ENCODE assay signal across 9 mouse cellular contexts in the genomic region with DNA sequence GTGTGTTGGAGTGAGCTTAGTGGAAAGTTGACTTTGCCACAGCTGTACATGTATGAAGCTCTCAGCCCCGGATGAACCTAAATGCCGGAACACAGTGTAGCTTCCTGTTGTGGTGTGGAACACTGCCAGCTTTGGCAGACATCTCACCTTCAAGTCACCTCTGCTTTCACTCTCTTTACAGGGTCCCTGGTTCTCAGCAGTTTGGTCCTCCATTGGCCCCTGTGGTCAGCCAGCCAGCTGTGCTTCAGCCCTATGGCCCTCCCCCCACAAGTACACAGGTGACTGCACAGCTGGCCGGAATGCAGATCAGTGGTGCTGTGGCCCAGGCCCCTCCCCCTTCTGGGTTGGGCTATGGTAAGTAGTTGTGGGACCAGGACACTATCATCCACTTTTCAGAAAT. TPM values are rescaled to one million over a fixed set of nuclear protein-coding genes. Genes with fewer than 3 reads are reported as not detected.
DNase-seq lines count a peak whose midpoint lies in the region; ATAC-seq and TF ChIP-seq lines count a peak whose summit lies in the region.
"Had no signal": no experiment of that assay in that cellular context is flagged by ENCODE, and none has a peak within 500 bp of the region (broad histone marks: within the 10 kb centered on the region; RNA-seq: fewer than 3 reads in every experiment).

No protein-coding gene starts in this region.

- no peak overlapping the region for H3K9ac ChIP-seq in liver, embryonic 12.5 days
- H3K9ac ChIP-seq in forebrain, embryonic 14.5 days (ENCODE audit: low read length): no peak overlapping the region
- H3K9ac ChIP-seq: lung, embryonic 15.5 days had no signal

- no peak overlapping the region for H3K4me2 ChIP-seq in liver, embryonic 12.5 days
- H3K4me2 ChIP-seq in forebrain, embryonic 14.5 days (ENCODE audit: low read length): no peak overlapping the region
- H3K4me2 ChIP-seq: lung, embryonic 15.5 days had no signal

- TF ChIP-seq POLR2A in spleen, adult 2 months (IDR thresholded peaks at IDR 0.05; ENCODE audit: low read depth, low read length): no peak

- H3K4me3 ChIP-seq in brown adipose tissue, adult 24 weeks (ENCODE audit: insufficient read depth, low read depth, low read length): no peak overlapping the region
- no peak overlapping the region for H3K4me3 ChIP-seq in liver, embryonic 12.5 days
- H3K4me3 ChIP-seq in spleen, adult 2 months (ENCODE audit: extremely low read depth, insufficient read depth, insufficient read length): peak overlapping the region; percentile 31; the same call in 1 of the 2 replicates
- H3K4me3 ChIP-seq in forebrain, embryonic 14.5 days (ENCODE audit: low read depth, low read length): no peak overlapping the region
- H3K4me3 ChIP-seq: lung, embryonic 15.5 days had no signal

- peaks cover 3% of the 10 kb centered on the region for H3K4me1 ChIP-seq in brown adipose tissue, adult 24 weeks (ENCODE audit: control insufficient read depth, insufficient read depth, insufficient read length, low read length)
- peaks cover 6% of the 10 kb centered on the region; the same call in 1 of the 2 replicates for H3K4me1 ChIP-seq in liver, embryonic 12.5 days
- peaks cover 5% of the 10 kb centered on the region; the same call in 1 of the 2 replicates for H3K4me1 ChIP-seq in spleen, adult 2 months (ENCODE audit: control insufficient read depth, insufficient read depth, insufficient read length)
- H3K4me1 ChIP-seq in forebrain, embryonic 14.5 days (ENCODE audit: control insufficient read depth, insufficient read depth, low read length): no peaks in the 10 kb centered on the region
- H3K4me1 ChIP-seq: lung, embryonic 15.5 days had no signal

- peak; percentile 51; the same call in 1 of the 2 replicates for ATAC-seq in liver, embryonic 12.5 days
- ATAC-seq in forebrain, embryonic 14.5 days: no peak

- WGBS in liver, embryonic 12.5 days (ENCODE audit: insufficient replicate concordance): 72% methylated on average over 3 of the region's 3 CpGs
- WGBS in spleen, adult 2 months: 11% methylated on average over 3 of the region's 3 CpGs
- WGBS in forebrain, embryonic 14.5 days: 81% methylated on average over 3 of the region's 3 CpGs

- peaks cover 100% of the 10 kb centered on the region for H3K36me3 ChIP-seq in liver, embryonic 12.5 days
- peaks cover 49% of the 10 kb centered on the region for H3K36me3 ChIP-seq in spleen, adult 2 months (ENCODE audit: control insufficient read depth, insufficient read depth, low read length)
- H3K36me3 ChIP-seq in forebrain, embryonic 14.5 days (ENCODE audit: control insufficient read depth, insufficient read depth, low read length): peaks cover 97% of the 10 kb centered on the region

- no peaks in the 10 kb centered on the region for H3K9me3 ChIP-seq in liver, embryonic 12.5 days (replicated peaks)
- no peaks in the 10 kb centered on the region for H3K9me3 ChIP-seq in forebrain, embryonic 14.5 days (replicated peaks; ENCODE audit: control insufficient read depth, low read length)
- H3K9me3 ChIP-seq: lung, embryonic 15.5 days had no signal

- peak overlapping the region; percentile 34 for H3K27ac ChIP-seq in brown adipose tissue, adult 24 weeks (replicated peaks; ENCODE audit: low read depth, low read length)
- H3K27ac ChIP-seq in liver, embryonic 12.5 days: no peak overlapping the region
- peak overlapping the region; percentile 85 for H3K27ac ChIP-seq in spleen, adult 2 months (ENCODE audit: insufficient read depth, low read length)
- H3K27ac ChIP-seq in forebrain, embryonic 14.5 days (ENCODE audit: low read depth, low read length): no peak overlapping the region
- H3K27ac ChIP-seq: lung, embryonic 15.5 days had no signal

- no peaks in the 10 kb centered on the region for H3K27me3 ChIP-seq in liver, embryonic 12.5 days (replicated peaks)
- H3K27me3 ChIP-seq in spleen, adult 2 months (ENCODE audit: control insufficient read depth, insufficient read depth, low read length): no peaks in the 10 kb centered on the region
- no peaks in the 10 kb centered on the region for H3K27me3 ChIP-seq in forebrain, embryonic 14.5 days (replicated peaks; ENCODE audit: control insufficient read depth, insufficient read depth, low read length)
- H3K27me3 ChIP-seq: lung, embryonic 15.5 days had no signal

- no peak for TF ChIP-seq CTCF in spleen, adult 2 months (IDR thresholded peaks at IDR 0.05; ENCODE audit: extremely low read depth, insufficient read depth, insufficient read length, insufficient replicate concordance)

- peak; percentile 38 for DNase-seq in adrenal gland, postnatal 14 days
- DNase-seq in adrenal gland, postnatal 25 days: no peak
- peak; percentile 70 to 78 for DNase-seq in spleen, adult 2 months (ENCODE audit: low read depth in 1 of 2, low spot score in 2 of 2)
- no peak for DNase-seq in forebrain, embryonic 14.5 days (ENCODE audit: low spot score)
- no peak for DNase-seq in cerebellum, adult 11-12 months
- DNase-seq in ovary, adult 18-20 months (ENCODE audit: low spot score): no peak

RNA-seq across cellular contexts. Expression of gene Sec24c, which starts 8.4 kb away (rescaled TPM):
- total RNA-seq in adrenal gland, postnatal 14 days (2021): 137 and 149 TPM in 2 replicates
- total RNA-seq in adrenal gland, postnatal 25 days (2021): 119 and 125 TPM in 2 replicates
- 27.2 and 38.4 TPM in 2 replicates for polyA plus RNA-seq in brown adipose tissue, adult 24 weeks (2012; ENCODE audit: insufficient read depth, insufficient read length, missing spikeins)
- polyA plus RNA-seq in liver, embryonic 12.5 days (2016; fragmentation: Nextera tagmentation; extraction: Ambion mirVana): 51.9 and 54.6 TPM in 2 replicates
- polyA plus RNA-seq in spleen, adult 2 months (2012; rRNA removed): 181 and 239 TPM in 2 replicates
- 64.9 and 75.4 TPM in 2 replicates for polyA plus RNA-seq in forebrain, embryonic 14.5 days (2014; fragmentation: Nextera tagmentation; extraction: Ambion mirVana)

RNA-seq across cellular contexts. Expression of gene Fut11, which starts 12.3 kb away (rescaled TPM):
- total RNA-seq in adrenal gland, postnatal 14 days (2021): 17.0 and 18.7 TPM in 2 replicates
- 18.0 and 22.5 TPM in 2 replicates for total RNA-seq in adrenal gland, postnatal 25 days (2021)
- 1.6 and 3.3 TPM in 2 replicates for polyA plus RNA-seq in brown adipose tissue, adult 24 weeks (2012; ENCODE audit: insufficient read depth, insufficient read length, missing spikeins)
- polyA plus RNA-seq in liver, embryonic 12.5 days (2016; fragmentation: Nextera tagmentation; extraction: Ambion mirVana): 10.2 and 11.5 TPM in 2 replicates
- 10.5 and 20.8 TPM in 2 replicates for polyA plus RNA-seq in spleen, adult 2 months (2012; rRNA removed)
- 13.1 and 15.1 TPM in 2 replicates for polyA plus RNA-seq in forebrain, embryonic 14.5 days (2014; fragmentation: Nextera tagmentation; extraction: Ambion mirVana)

RNA-seq across cellular contexts. Expression of gene Synpo2l, which starts 14.3 kb away (rescaled TPM):
- 0.19 and 0.71 TPM in 2 replicates for total RNA-seq in adrenal gland, postnatal 14 days (2021)
- total RNA-seq in adrenal gland, postnatal 25 days (2021): 0.18 TPM in 1 of 2 replicates, not detected in the other
- polyA plus RNA-seq in brown adipose tissue, adult 24 weeks (2012; ENCODE audit: insufficient read depth, insufficient read length, missing spikeins): 0.63 and 1.8 TPM in 2 replicates
- 0.25 and 0.54 TPM in 2 replicates for polyA plus RNA-seq in liver, embryonic 12.5 days (2016; fragmentation: Nextera tagmentation; extraction: Ambion mirVana)
- 0.05 and 0.07 TPM in 2 replicates for polyA plus RNA-seq in spleen, adult 2 months (2012; rRNA removed)
- 0.05 and 0.09 TPM in 2 replicates for polyA plus RNA-seq in forebrain, embryonic 14.5 days (2014; fragmentation: Nextera tagmentation; extraction: Ambion mirVana)

RNA-seq across cellular contexts. Expression of gene Chchd1, which starts 20.3 kb away (rescaled TPM):
- total RNA-seq in adrenal gland, postnatal 14 days (2021): 84.1 and 98.3 TPM in 2 replicates
- 70.4 and 90.7 TPM in 2 replicates for total RNA-seq in adrenal gland, postnatal 25 days (2021)
- 233 and 294 TPM in 2 replicates for polyA plus RNA-seq in brown adipose tissue, adult 24 weeks (2012; ENCODE audit: insufficient read depth, insufficient read length, missing spikeins)
- 178 and 187 TPM in 2 replicates for polyA plus RNA-seq in liver, embryonic 12.5 days (2016; fragmentation: Nextera tagmentation; extraction: Ambion mirVana)
- 12.6 and 15.5 TPM in 2 replicates for polyA plus RNA-seq in spleen, adult 2 months (2012; rRNA removed)
- polyA plus RNA-seq in forebrain, embryonic 14.5 days (2014; fragmentation: Nextera tagmentation; extraction: Ambion mirVana): 227 and 259 TPM in 2 replicates

RNA-seq across cellular contexts. Expression of gene Zswim8, which starts 24.9 kb away (rescaled TPM):
- 96.1 and 101 TPM in 2 replicates for total RNA-seq in adrenal gland, postnatal 14 days (2021)
- 116 and 146 TPM in 2 replicates for total RNA-seq in adrenal gland, postnatal 25 days (2021)
- 22.1 and 28.2 TPM in 2 replicates for polyA plus RNA-seq in brown adipose tissue, adult 24 weeks (2012; ENCODE audit: insufficient read depth, insufficient read length, missing spikeins)
- polyA plus RNA-seq in liver, embryonic 12.5 days (2016; fragmentation: Nextera tagmentation; extraction: Ambion mirVana): 10.7 and 11.1 TPM in 2 replicates
- polyA plus RNA-seq in spleen, adult 2 months (2012; rRNA removed): 177 and 225 TPM in 2 replicates
- 31.8 and 39.1 TPM in 2 replicates for polyA plus RNA-seq in forebrain, embryonic 14.5 days (2014; fragmentation: Nextera tagmentation; extraction: Ambion mirVana)

Comparison
In these comparisons a context has a peak if more than half of its experiments do, and no peak if none do; other contexts are left out.
1. DNase-seq: peak in adrenal gland, postnatal 14 days (single experiment) and spleen, adult 2 months (2 of 2); none in adrenal gland, postnatal 25 days (single experiment), forebrain, embryonic 14.5 days (single experiment), cerebellum, adult 11-12 months (single experiment) and ovary, adult 18-20 months (single experiment).
2. H3K27ac ChIP-seq: peak in brown adipose tissue, adult 24 weeks (single experiment) and spleen, adult 2 months (single experiment); none in liver, embryonic 12.5 days (single experiment) and forebrain, embryonic 14.5 days (single experiment).